Mouse (Mus musculus): Measurements from ENCODE around the gene Gm11627.
"Not testable (repeated sequence)": the region's sequence is repeated elsewhere in the genome, so short reads cannot be mapped to it uniquely, and the experiment has no call there.

Gene Gm11627

DNA sequence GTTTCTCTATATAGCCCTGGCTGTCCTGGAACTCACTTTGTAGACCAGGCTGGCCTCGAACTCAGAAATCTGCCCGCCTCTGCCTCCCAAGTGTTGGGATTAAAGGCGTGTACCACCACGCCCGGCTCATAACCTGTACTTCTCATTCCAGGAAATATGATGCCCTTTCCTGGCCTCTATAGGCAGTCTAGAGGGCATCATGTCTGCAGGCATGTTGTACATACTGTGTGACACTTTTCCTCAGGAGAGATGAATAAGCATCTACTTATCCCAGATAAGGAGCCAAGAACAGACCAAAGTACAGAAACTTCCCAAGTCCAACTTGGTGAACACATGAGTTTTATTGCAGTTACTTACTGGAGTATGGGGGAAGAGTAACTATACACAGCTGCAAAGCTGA, 20.6 kb downstream of the Gm11627 start:
- DNase-seq (ENCODE audit: low spot score), result no peak

DNA sequence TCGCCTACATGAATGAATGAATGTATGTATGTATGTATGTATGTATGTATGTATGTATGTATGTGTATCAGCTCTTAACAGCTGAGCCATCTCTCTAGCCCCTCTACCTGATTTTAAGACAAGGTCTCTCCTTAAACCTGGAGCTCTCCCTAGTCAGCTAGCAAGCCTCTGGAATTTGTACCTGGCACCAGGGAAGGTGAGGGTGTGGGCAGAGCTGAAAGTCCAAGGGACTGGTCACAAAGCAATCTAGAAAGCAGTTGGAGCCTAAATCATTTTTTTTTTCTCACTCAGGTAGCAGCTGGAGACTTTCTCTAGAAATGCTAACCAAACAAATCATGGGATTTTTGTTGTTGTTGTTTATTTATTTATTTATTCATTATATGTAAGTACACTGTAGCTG, 21.9 kb downstream of the Gm11627 start:
- no peak for DNase-seq (ENCODE audit: low spot score)

DNA sequence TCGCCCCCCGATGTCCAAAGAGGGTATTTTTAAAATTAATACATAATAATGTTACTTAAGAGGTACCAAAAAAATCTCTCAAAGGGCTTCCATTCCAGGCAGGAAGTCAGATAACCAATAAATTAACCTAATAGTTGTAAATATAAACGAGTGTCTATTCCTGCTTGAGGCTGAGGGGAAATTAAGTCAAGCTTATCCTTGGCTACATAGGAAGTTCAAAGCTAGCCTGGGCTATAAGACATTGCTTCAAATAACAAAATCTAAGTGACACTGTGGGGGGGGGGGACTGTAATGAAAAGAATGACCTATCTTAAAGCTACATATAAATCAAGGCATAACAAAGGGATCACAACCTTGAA, 22.6 kb downstream of the Gm11627 start:
- DNase-seq (ENCODE audit: low spot score), result no peak

DNA sequence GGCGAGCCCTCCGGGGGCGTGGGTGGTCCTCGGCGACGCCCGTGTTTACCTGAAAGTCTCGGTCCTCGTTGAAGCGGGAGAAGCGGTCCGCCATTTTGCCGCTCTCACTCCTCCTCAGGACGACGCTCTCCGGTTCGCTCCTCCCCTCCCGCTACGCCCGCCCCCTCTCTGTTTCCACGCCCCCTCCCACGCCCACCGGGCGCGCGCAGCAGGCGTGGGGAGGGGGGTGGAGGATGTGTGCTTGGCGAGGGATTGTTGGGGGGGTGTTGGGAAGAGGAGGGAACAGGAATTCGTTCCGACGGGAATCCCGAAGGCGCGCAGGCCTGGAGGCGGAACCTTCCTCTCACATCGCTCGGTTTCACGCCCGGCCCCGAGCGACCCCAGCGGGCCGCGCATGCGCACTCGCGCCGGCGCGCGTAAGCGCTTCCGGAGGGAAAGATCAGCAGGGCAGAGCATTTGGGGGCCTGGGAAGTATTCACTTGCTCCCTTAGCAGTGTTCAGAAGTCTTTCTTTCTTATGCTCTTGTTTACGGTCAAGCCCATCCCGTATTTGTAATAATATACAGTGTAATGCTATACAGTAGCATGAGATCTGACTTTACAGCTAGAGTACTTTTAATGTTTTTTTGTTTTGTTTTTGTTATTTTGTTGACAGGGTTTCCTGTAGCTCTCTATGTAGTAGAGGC, 23.1 kb downstream of the Gm11627 start, which contains the start of gene Gpatch8:
Gene Gpatch8 (minus strand): TSS at position 362 of the 685 bp plus-strand sequence.
- peak; percentile 95 for DNase-seq (ENCODE audit: low spot score)

DNA sequence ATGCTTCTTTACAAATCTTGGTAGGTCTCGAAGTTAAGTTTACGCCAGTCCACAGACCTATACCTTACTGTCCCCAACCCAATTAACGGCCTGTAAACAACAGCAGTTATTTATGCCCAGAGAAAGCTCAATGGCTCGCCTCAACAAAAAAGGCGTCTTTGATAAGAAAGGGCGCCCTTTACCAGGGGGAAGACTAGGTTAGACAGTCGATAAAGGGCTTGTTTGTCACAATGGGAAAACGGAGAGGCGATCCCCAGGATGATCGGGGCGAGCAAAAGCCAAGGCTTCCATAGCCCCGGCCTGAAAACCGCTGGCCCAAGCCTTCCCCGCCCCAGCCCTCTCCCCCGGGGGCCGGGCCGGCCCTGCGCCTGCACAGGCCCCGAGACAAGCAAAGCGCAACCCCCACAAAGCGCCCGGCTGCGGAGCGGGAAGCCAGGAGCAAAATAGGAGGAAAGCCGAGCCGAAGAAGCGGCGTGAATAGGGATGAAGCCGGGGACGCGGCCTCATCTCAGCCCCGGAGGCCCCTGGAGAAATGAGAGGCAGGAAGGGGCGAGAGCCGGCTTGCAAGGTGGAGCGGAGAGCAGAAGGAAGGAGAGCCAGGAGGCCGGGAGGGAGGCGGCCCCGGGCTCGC, 23.7 kb downstream of the Gm11627 start:
- no peak for DNase-seq (ENCODE audit: low spot score)

DNA sequence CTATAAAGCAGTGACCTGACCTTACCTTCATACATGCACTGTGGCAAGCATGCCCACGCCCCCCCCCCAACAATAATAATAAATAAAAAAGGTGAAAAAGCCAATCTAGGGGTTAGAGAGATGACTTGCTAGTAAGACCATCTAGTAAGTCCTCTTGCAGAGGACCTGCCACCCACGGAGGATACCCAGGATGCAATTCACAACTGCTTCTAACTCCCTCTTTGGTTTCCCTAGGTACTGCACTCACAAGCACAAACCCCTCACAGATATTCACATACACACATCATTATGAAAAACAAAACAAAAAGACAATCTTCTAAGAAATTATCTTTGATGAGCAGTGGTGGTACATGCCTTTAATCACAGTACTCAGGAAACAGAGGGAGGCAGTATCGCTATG, 27.2 kb downstream of the Gm11627 start:
- no peak for DNase-seq (ENCODE audit: low spot score)

DNA sequence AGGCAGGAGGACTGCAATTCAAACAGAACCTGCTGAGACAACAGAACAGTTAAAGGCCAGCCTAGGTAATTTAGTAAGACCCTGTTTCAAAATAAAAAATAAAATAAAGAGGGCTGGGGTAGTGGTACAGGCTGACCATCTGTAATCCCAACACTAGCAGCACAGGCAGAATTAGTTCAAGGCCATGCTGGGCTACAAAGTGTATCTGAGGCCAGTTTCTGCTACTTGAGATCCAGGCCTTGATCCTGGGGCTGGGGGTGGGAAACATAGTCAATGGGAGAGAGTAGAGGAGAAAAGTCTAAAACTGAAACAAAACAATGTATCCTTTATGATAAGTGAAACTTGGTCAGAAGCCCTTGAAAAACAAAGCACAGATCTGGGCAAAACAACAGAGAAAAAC, 28.1 kb downstream of the Gm11627 start:
- no peak for DNase-seq (ENCODE audit: low spot score)

DNA sequence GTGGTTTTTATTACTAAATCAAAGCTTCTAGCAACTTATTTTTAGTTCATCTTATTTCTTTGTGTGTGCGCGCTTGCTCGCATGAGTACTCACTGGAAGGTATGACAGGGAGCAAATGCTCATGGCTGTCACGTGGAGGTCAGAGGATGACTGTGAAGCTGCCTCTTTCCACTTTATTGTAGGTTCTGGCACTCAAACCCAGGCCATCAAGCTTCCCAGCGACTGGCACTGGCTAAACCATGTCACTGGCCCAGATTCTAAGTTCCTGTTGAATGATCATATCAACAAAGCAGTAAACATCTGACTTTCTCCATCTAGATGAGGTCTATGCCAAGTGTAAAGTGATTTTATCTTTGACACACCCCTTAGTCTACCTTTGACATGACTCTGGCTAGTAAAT, 37.8 kb downstream of the Gm11627 start:
- no peak for DNase-seq (ENCODE audit: low spot score)

DNA sequence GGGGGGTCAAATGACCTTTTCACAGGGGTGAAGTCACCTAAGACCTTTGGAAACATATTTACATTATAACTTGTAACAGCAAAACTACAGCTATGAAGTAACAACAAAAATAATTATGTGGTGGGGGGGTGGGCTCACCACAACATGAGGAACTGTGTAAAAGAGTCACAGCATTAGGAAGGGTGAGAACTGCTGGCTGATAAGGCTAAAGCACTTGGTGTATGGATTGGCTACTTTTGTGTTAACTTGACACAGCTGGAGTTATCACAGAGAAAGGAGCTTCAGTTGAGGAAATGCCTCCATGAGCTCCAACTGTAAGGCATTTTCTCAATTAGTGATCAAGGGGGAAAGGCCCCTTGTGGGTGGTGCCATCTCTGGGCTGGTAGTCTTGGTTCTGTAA, 39.0 kb downstream of the Gm11627 start:
- DNase-seq (ENCODE audit: low spot score), result not testable (repeated sequence)

DNA sequence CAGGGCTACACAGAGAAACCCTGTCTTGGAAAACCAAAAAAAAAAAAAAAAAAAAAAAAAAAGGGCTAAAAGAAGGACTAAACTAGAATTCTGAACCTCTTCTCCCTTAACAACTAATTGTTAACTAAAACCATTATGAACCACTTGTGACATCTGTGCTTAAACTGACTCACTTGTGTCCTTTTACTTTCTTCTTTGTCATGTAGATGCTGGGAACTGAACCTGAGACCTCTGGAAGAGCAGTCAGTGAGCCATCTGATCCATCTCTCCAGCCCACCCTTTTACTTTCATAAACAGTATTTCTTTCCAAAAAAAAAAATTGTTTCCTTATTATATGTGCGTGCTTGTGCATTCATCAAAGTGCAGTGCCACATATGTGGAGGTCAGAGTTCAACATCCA, 39.6 kb downstream of the Gm11627 start:
- DNase-seq (ENCODE audit: low spot score), result no peak

DNA sequence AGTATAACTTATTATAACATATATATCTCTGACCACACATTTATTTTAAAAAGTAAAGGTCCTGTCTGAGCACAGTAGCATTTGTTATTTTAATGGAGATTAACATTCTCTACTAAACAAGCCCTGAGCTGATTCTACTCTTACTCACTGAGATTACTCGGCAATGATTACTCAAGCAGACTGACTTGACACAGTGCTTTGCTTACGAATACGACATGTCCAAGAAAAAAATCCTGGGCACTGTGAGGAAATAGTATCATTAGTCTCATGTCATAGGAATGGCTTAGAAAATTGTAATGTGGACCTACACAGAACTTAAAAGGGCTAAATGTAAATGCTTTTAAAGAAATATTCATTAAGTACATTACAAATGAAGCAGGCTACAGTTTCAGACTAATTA, 43.1 kb downstream of the Gm11627 start:
- DNase-seq (ENCODE audit: low spot score), result no peak

DNA sequence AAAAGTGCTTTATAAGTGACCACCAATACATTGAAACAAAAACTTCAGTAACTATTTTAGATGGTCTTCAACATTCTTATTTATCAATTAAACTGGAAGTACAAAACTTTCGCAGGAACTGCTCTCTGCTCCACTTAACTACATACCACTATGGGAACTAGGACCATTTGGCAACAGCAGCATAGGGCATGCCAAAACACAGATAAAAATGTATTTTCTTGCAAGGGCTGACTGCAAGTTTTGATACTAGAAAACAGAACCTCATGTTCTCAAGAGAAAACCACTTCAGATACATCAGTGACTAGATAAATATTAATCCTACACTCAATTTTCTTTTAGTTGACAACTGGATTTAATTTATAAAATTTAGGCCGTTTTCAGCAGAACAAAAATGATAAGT, 45.2 kb downstream of the Gm11627 start:
- DNase-seq (ENCODE audit: low spot score), result no peak

DNA sequence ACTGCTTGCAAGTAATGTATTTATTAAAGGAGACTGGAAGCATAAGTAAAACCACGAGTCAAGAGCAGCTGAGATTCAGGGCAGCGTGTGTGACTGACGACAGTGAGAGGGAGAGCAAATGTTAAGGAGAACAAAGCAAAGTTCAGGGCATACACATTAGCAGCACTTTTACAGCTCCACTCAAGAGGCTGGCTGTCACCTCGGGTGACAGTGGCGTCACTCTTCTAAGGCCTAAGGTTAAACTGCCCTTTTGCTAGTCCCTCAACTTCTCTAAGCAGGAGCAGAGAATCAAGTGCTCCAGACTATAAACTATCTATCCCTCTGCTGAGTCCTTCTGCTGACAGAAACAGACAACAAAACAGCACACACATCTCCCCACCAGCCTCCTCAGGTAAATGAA, 47.8 kb downstream of the Gm11627 start:
- DNase-seq (ENCODE audit: low spot score), result no peak

Data from embryo, embryonic 10 days (tissue).